Mouse (Mus musculus): ENCODE data around the gene Eif4h. TPM values are rescaled to one million over a fixed set of nuclear protein-coding genes. Genes with fewer than 3 reads are reported as not detected.

Gene Eif4h
- polyA plus RNA-seq, 1 experiment from 2014 or later: 332 TPM

DNA sequence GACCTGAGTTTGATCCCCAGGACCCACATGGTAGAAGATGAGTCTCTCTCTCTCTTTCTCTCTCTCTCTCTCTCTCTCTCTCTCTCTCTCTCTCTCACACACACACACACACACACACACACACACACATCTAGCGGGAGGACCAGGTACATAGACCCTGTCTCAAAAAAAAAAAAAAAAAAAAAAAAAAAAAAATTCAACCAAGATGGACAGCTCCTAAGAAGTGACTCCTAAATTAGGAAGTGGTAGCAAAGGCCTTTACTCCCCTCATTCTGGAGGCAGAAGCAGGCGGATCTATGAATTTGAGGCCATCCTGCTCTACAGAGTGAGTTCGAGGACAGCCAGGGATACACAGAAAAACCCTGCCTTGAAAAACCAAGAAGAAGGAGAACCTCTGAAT, 1.1 kb upstream of the Eif4h start:
- Histone ChIP-seq H3K4me2 (ENCODE audit: low read length) (no peak overlapping the region), H3K27me3 (replicated peaks; ENCODE audit: control insufficient read depth, insufficient read depth, low read length) (no peaks in the 10 kb centered on the region), H3K27ac (ENCODE audit: low read depth, low read length) (no peak overlapping the region), H3K36me3 (ENCODE audit: control insufficient read depth, insufficient read depth, low read length) (0 out of 2 replicates have a peak, but pooled peaks cover 2% of the 10 kb centered on the region), H3K9me3 (ENCODE audit: control insufficient read depth, low read length) (no peaks in the 10 kb centered on the region), H3K9ac (ENCODE audit: low read depth, low read length) (no peak overlapping the region), H3K4me3 (ENCODE audit: low read length) (no peak overlapping the region), H3K4me1 (ENCODE audit: control insufficient read depth, insufficient read depth, low read depth, low read length) (peaks cover 14% of the 10 kb centered on the region)
- WGBS: 90% methylated on average over 3 of the region's 3 CpGs
- no peak for ATAC-seq

DNA sequence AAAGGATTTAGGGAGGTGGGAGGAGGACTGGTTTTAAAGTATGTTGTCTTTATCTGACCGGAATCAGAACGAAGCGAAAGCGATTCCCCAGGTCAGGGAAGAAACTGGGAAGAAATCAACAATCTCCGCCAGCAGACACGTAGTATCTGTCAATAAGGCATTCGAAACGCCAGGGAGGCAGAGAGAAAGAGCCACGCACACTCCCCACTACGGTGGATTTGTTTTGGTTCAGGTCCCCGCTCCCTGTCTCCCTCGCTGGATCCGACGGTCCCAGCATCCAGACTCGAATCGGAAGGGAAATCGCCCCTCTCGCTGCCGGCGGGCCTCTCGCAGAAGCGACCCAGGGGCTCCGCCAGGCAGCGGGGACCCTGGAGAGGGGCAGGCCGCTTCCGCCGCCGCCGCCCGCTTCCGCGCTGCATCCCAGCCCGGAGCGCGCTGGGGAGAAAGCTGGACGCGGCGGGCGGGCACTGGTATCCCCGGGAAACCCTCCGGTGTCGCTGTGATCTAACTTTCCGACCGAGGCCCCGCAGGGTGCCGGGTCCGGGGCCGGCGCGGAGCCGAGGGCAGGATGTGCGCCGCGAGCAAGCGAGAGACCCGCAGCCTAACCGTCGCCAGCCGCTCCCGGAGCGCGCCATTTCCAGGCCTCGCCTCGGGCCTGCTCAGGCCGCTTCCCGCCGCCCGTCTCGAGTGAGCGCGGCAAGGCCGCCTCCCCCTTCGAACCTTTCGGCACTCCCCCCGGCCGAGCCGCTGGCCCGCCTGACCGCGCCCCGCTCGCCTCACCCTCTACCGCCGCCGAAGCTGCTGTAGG, 625 bp downstream of the Eif4h start:
- Histone ChIP-seq H3K36me3 (ENCODE audit: control insufficient read depth, insufficient read depth, low read length) (0 out of 2 replicates have a peak, but pooled peaks cover 2% of the 10 kb centered on the region), H3K9ac (ENCODE audit: low read depth, low read length) (peak overlapping the region; percentile 99), H3K4me2 (ENCODE audit: low read length) (peak overlapping the region; percentile 76), H3K4me3 (ENCODE audit: low read length) (peak overlapping the region; percentile 86), H3K9me3 (ENCODE audit: control insufficient read depth, low read length) (no peaks in the 10 kb centered on the region), H3K27ac (ENCODE audit: low read depth, low read length) (peak overlapping the region; percentile 95), H3K4me1 (ENCODE audit: control insufficient read depth, insufficient read depth, low read depth, low read length) (peaks cover 16% of the 10 kb centered on the region), H3K27me3 (replicated peaks; ENCODE audit: control insufficient read depth, insufficient read depth, low read length) (no peaks in the 10 kb centered on the region)
- ATAC-seq: peak; percentile 83
- WGBS: under 1% methylated on average over 63 of the region's 85 CpGs

DNA sequence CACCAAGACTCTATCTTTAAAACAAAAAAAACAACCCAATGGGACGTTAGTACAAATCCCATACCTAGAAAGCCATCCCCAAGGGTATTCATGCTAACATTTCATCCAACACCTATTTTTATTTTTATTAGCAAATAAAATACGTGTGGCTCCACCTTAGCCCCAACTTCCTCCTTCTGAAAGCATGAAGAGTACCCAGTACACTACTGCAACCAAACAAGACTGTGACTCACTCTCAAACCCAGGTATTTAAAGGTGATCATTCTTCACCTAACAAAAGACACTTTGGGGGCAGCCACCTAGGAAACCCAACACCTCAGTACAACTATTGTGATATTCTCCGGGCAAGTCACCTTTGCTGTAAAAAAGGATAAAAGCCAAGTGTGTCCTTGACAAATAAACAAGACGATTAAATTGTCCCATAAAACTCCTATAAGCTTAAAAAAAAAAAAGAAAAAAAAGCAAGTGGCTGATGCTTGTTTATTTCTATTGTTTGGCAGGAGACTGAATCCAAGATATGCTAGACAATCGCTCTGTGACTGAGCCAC, 1.4 kb downstream of the Eif4h start:
- H3K27me3 ChIP-seq (replicated peaks; ENCODE audit: control insufficient read depth, insufficient read depth, low read length): no peaks in the 10 kb centered on the region
- no peak for ATAC-seq
- 0 out of 2 replicates have a peak, but pooled peaks cover 2% of the 10 kb centered on the region for H3K36me3 ChIP-seq (ENCODE audit: control insufficient read depth, insufficient read depth, low read length)
- 25% methylated on average over 5 of the region's 5 CpGs for WGBS
- peak overlapping the region; percentile 76 for H3K4me2 ChIP-seq (ENCODE audit: low read length)
- peak overlapping the region; percentile 86 for H3K4me3 ChIP-seq (ENCODE audit: low read length)
- H3K9me3 ChIP-seq (ENCODE audit: control insufficient read depth, low read length): no peaks in the 10 kb centered on the region
- peak overlapping the region; percentile 99 for H3K9ac ChIP-seq (ENCODE audit: low read depth, low read length)
- H3K4me1 ChIP-seq (ENCODE audit: control insufficient read depth, insufficient read depth, low read depth, low read length): peaks cover 19% of the 10 kb centered on the region
- H3K27ac ChIP-seq (ENCODE audit: low read depth, low read length): no peak overlapping the region

DNA sequence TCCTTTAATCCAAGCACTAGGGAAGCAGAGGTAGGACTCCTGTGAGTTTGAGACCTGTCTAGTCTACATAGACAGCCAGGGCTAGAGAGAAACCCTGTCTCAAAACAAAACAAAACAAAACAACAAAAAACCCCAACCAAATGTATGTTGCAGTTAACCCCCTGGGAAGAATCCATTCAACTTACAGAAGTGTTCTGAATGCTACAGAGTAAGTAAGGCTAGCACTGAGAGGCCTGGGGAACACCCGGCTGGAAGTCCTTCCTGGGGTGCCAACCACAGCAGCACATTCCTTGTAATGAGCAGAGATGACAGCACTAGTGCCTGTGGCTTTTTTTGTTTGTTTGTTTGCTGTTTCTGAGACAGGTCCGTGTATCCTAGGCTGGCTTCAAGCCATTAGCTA, 6.4 kb downstream of the Eif4h start:
- Histone ChIP-seq H3K4me1 (ENCODE audit: control insufficient read depth, insufficient read depth, low read depth, low read length) (peaks cover 16% of the 10 kb centered on the region), H3K4me2 (ENCODE audit: low read length) (no peak overlapping the region), H3K9ac (ENCODE audit: low read depth, low read length) (no peak overlapping the region), H3K27me3 (replicated peaks; ENCODE audit: control insufficient read depth, insufficient read depth, low read length) (no peaks in the 10 kb centered on the region), H3K36me3 (ENCODE audit: control insufficient read depth, insufficient read depth, low read length) (peaks cover 5% of the 10 kb centered on the region), H3K27ac (ENCODE audit: low read depth, low read length) (no peak overlapping the region), H3K9me3 (ENCODE audit: control insufficient read depth, low read length) (no peaks in the 10 kb centered on the region), H3K4me3 (ENCODE audit: low read length) (no peak overlapping the region)
- ATAC-seq: no peak
- 47% methylated on average over 2 of the region's 2 CpGs for WGBS

DNA sequence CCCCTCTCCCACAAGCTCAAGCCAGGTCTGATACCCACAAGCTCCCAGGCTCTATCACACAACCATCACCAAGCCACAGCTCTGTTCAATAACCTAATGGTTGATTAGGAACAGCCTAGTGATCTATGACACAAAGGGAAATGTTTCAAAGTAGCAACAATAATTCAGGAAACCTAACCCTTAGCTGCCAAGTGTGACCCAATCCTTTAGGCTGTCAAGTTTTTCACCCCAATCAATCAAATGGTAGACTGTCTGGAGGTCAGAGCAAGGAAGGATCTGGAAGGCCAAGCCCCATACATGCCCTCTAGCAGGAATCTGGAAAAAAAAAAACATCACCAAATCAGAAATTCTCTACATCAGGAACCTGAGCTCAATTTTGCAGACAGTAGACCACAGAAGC, 8.5 kb downstream of the Eif4h start:
- H3K4me1 ChIP-seq (ENCODE audit: control insufficient read depth, insufficient read depth, low read depth, low read length): peaks cover 7% of the 10 kb centered on the region
- H3K9ac ChIP-seq (ENCODE audit: low read depth, low read length): no peak overlapping the region
- H3K27ac ChIP-seq (ENCODE audit: low read depth, low read length): no peak overlapping the region
- ATAC-seq: no peak
- H3K4me3 ChIP-seq (ENCODE audit: low read length): no peak overlapping the region
- H3K9me3 ChIP-seq (ENCODE audit: control insufficient read depth, low read length): no peaks in the 10 kb centered on the region
- H3K27me3 ChIP-seq (replicated peaks; ENCODE audit: control insufficient read depth, insufficient read depth, low read length): no peaks in the 10 kb centered on the region
- H3K4me2 ChIP-seq (ENCODE audit: low read length): no peak overlapping the region
- peaks cover 12% of the 10 kb centered on the region for H3K36me3 ChIP-seq (ENCODE audit: control insufficient read depth, insufficient read depth, low read length)

DNA sequence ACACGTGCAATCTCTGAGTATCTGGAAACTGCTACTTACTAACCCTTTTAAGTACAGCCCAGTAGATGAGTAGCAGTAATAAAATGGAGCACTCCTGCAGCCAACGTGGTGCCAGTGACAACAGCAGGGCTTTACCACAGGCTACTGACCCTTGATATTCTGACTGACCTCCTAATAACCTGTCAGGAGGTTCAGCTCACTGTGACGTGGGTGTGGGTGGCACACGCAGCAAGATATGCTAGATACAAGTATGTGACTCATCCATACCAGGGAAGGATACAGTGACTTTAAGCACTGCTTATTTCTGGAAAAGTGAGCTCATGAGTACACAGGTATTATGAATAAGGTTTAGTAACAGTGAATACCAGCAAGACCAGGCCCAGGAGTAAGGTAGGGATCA, 9.8 kb downstream of the Eif4h start:
- Histone ChIP-seq H3K9me3 (ENCODE audit: control insufficient read depth, low read length) (no peaks in the 10 kb centered on the region), H3K9ac (ENCODE audit: low read depth, low read length) (no peak overlapping the region), H3K4me1 (ENCODE audit: control insufficient read depth, insufficient read depth, low read depth, low read length) (peaks cover 7% of the 10 kb centered on the region), H3K36me3 (ENCODE audit: control insufficient read depth, insufficient read depth, low read length) (peaks cover 24% of the 10 kb centered on the region), H3K4me3 (ENCODE audit: low read length) (no peak overlapping the region), H3K27ac (ENCODE audit: low read depth, low read length) (no peak overlapping the region), H3K27me3 (replicated peaks; ENCODE audit: control insufficient read depth, insufficient read depth, low read length) (no peaks in the 10 kb centered on the region), H3K4me2 (ENCODE audit: low read length) (no peak overlapping the region)
- 88% methylated on average over 4 of the region's 4 CpGs for WGBS
- ATAC-seq: no peak

DNA sequence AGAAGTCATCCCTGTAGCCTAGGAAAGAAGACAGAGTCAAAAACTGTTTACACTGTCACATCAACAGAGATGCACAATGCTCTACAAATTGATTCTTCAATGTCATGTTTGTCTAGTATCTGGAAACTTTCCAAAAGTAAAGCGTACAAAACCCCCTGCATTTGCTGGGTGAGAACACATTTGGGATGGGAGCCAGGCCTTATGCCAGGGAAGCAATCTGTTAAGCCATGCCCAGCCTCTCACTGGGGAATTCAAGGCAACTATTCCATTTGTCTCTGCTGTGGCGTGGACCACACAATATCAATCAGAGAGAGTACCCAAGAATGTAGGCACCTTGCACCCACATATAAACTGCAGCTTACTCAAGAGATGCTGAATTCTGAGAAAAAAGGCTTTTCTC, 17.2 kb downstream of the Eif4h start:
- Histone ChIP-seq H3K4me1 (ENCODE audit: control insufficient read depth, insufficient read depth, low read depth, low read length) (no peaks in the 10 kb centered on the region), H3K4me2 (ENCODE audit: low read length) (no peak overlapping the region), H3K36me3 (ENCODE audit: control insufficient read depth, insufficient read depth, low read length) (peaks cover 72% of the 10 kb centered on the region), H3K27ac (ENCODE audit: low read depth, low read length) (no peak overlapping the region), H3K4me3 (ENCODE audit: low read length) (no peak overlapping the region), H3K9me3 (ENCODE audit: control insufficient read depth, low read length) (no peaks in the 10 kb centered on the region), H3K9ac (ENCODE audit: low read depth, low read length) (no peak overlapping the region), H3K27me3 (replicated peaks; ENCODE audit: control insufficient read depth, insufficient read depth, low read length) (no peaks in the 10 kb centered on the region)
- WGBS: 56% methylated on average over 2 of the region's 2 CpGs
- ATAC-seq: 0 out of 2 replicates have a peak, but pooled peaks have one; percentile 37

DNA sequence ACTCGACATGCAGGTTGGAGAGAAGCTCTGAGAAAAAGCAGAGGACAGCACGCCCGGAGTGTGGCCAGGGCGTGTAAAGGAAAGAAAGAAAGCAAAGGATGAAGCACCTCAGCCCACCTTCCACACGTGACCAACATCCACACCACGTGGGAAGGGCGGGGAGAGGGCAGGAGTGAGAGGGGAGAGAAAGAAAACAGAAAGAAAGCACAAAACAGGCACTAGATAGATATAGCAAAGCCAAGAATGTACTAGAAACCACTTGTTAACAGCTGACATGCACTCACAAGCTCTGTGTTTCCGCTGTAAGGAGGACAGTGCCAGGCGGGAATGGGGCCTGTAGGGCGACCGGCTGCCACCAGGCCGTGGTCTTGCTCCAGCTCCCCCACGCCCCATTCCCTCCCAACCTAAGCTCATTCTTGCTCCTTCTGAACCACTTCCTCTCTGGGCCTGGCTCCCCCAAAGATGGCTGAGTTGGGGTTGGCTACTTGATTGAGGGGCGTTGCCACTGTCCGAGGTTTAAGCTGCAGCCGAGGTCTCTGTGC, 18.1 kb downstream of the Eif4h start:
- H3K36me3 ChIP-seq (ENCODE audit: control insufficient read depth, insufficient read depth, low read length): peaks cover 65% of the 10 kb centered on the region
- no peaks in the 10 kb centered on the region for H3K9me3 ChIP-seq (ENCODE audit: control insufficient read depth, low read length)
- H3K9ac ChIP-seq (ENCODE audit: low read depth, low read length): no peak overlapping the region
- no peak for ATAC-seq
- 94% methylated on average over 16 of the region's 16 CpGs for WGBS
- no peak overlapping the region for H3K27ac ChIP-seq (ENCODE audit: low read depth, low read length)
- no peaks in the 10 kb centered on the region for H3K27me3 ChIP-seq (replicated peaks; ENCODE audit: control insufficient read depth, insufficient read depth, low read length)
- H3K4me1 ChIP-seq (ENCODE audit: control insufficient read depth, insufficient read depth, low read depth, low read length): no peaks in the 10 kb centered on the region
- H3K4me3 ChIP-seq (ENCODE audit: low read length): no peak overlapping the region
- no peak overlapping the region for H3K4me2 ChIP-seq (ENCODE audit: low read length)

DNA sequence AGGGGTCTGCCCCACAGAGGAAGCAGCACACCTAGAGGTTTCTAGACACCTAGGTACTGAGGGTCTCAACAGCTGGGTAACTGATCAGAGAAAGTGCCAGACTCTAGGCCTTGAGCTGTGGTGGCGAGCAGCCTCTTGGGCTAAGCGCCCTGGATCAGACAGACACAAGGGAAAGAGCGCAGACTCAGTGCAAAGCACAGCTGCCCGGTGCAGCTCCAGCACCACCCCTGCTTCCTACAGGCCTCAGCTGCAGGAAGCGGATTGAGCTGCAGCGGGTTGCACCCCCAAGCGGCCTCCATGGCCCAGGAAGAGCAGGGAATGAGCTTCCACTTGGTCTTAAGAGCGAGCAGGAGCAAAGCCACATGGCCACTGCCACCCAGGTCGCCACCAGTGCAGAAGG, 18.8 kb downstream of the Eif4h start:
- WGBS: 92% methylated on average over 9 of the region's 9 CpGs
- Histone ChIP-seq H3K4me3 (ENCODE audit: low read length) (no peak overlapping the region), H3K27me3 (replicated peaks; ENCODE audit: control insufficient read depth, insufficient read depth, low read length) (no peaks in the 10 kb centered on the region), H3K9me3 (ENCODE audit: control insufficient read depth, low read length) (no peaks in the 10 kb centered on the region), H3K9ac (ENCODE audit: low read depth, low read length) (no peak overlapping the region), H3K4me2 (ENCODE audit: low read length) (no peak overlapping the region), H3K27ac (ENCODE audit: low read depth, low read length) (no peak overlapping the region), H3K36me3 (ENCODE audit: control insufficient read depth, insufficient read depth, low read length) (peaks cover 59% of the 10 kb centered on the region), H3K4me1 (ENCODE audit: control insufficient read depth, insufficient read depth, low read depth, low read length) (no peaks in the 10 kb centered on the region)
- no peak for ATAC-seq
